Mouse (Mus musculus): ENCODE data around the gene Fam107b.

DNA sequence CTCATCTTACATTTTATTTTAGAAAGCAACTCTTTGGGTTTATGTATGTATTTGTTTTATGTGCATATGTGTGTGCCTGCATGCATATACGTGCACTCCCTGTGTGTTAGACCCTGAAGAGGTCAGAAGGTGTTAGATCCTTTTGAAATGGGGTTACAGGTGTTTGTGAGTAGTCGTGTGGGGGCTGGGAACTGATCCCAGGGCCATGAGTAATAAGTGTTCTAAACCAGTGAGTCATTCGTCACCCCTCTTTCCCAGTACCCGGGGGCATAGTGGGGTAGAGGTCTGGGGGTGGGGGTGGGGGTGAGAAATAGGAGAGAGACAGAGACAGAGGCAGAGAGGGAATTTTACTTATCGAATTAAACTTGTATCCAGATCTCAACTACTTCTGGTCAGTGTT lies 87.1 kb downstream of the Fam107b start:
- TF ChIP-seq POLR2A (IDR thresholded peaks at IDR 0.05; ENCODE audit: borderline replicate concordance, low read depth, low read length): no peak
- TF ChIP-seq CTCF (IDR thresholded peaks at IDR 0.05; ENCODE audit: low read depth, low read length): no peak; the same call in 1 of the 2 replicates

Measured in bone marrow macrophage, adult 2 months (primary cell).